In genomic region chr8:124863729-124864128, GRCm38 (mm10) we compare ENCODE assay signal across 8 mouse cellular contexts. TPM values are rescaled to one million over a fixed set of nuclear protein-coding genes. Genes with fewer than 3 reads are reported as not detected.
DNase-seq lines count a peak whose midpoint lies in the region; ATAC-seq lines count a peak whose summit lies in the region.

No protein-coding gene starts in this region.

- no peaks in the 10 kb centered on the region for H3K27me3 ChIP-seq in heart, embryonic 12.5 days (replicated peaks)
- H3K27me3 ChIP-seq in embryonic facial prominence, embryonic 14.5 days (replicated peaks; ENCODE audit: control insufficient read depth, insufficient read depth, low read length), result no peaks in the 10 kb centered on the region
- H3K27me3 ChIP-seq in limb, embryonic 13.5 days, result no peaks in the 10 kb centered on the region
- no peaks in the 10 kb centered on the region for H3K27me3 ChIP-seq in splenic B cell, adult 2 months (ENCODE audit: control insufficient read depth, insufficient read depth, low read length, poor library complexity, severe bottlenecking)

- peak overlapping the region; percentile 98 for H3K9ac ChIP-seq in heart, embryonic 12.5 days
- H3K9ac ChIP-seq in embryonic facial prominence, embryonic 14.5 days (ENCODE audit: low read depth, low read length), result peak overlapping the region; percentile 92
- peak overlapping the region; percentile 97 for H3K9ac ChIP-seq in limb, embryonic 13.5 days

- peaks cover 31% of the 10 kb centered on the region for H3K36me3 ChIP-seq in heart, embryonic 12.5 days
- H3K36me3 ChIP-seq in embryonic facial prominence, embryonic 14.5 days (ENCODE audit: control insufficient read depth, insufficient read depth, low read length), result peaks cover 17% of the 10 kb centered on the region
- H3K36me3 ChIP-seq in limb, embryonic 13.5 days, result peaks cover 33% of the 10 kb centered on the region
- H3K36me3 ChIP-seq in splenic B cell, adult 2 months (ENCODE audit: control insufficient read depth, insufficient read depth, low read length, poor library complexity, severe bottlenecking), result no peaks in the 10 kb centered on the region; the same call in 1 of the 2 replicates

- intact Hi-C loops in heart, postnatal 25 days (cut with DNase I), result loop anchor here (2.0 kb wide), 1 partner anchor 31 kb away; no protein-coding TSS in a partner anchor

- H3K9me3 ChIP-seq in heart, embryonic 12.5 days (replicated peaks), result no peaks in the 10 kb centered on the region
- H3K9me3 ChIP-seq in embryonic facial prominence, embryonic 14.5 days (ENCODE audit: control insufficient read depth, low read length), result no peaks in the 10 kb centered on the region
- H3K9me3 ChIP-seq in limb, embryonic 13.5 days, result no peaks in the 10 kb centered on the region

- no peak for ATAC-seq in heart, embryonic 12.5 days (ENCODE audit: insufficient number of reproducible peaks, low FRiP score)
- ATAC-seq in embryonic facial prominence, embryonic 14.5 days (ENCODE audit: low read depth), result no peak
- no peak for ATAC-seq in limb, embryonic 13.5 days (ENCODE audit: low FRiP score, low read depth)

- peak overlapping the region; percentile 94 for H3K4me3 ChIP-seq in heart, embryonic 12.5 days
- peak overlapping the region; percentile 86 for H3K4me3 ChIP-seq in embryonic facial prominence, embryonic 14.5 days (ENCODE audit: low read depth, low read length)
- H3K4me3 ChIP-seq in limb, embryonic 13.5 days, result peak overlapping the region; percentile 92

- peaks cover 79% of the 10 kb centered on the region for H3K4me1 ChIP-seq in heart, embryonic 12.5 days (replicated peaks)
- H3K4me1 ChIP-seq in embryonic facial prominence, embryonic 14.5 days (ENCODE audit: control insufficient read depth, insufficient read depth, low read length), result peaks cover 7% of the 10 kb centered on the region; the same call in 1 of the 2 replicates
- peaks cover 16% of the 10 kb centered on the region for H3K4me1 ChIP-seq in limb, embryonic 13.5 days

- no peak for DNase-seq in heart, postnatal 25 days (ENCODE audit: low spot score)
- peak; percentile 34 for DNase-seq in CD4-positive helper T cell, adult 2 months (ENCODE audit: low read depth, low spot score)
- DNase-seq in embryonic facial prominence, embryonic 14.5 days (ENCODE audit: low spot score), result no peak
- DNase-seq in splenic B cell, adult 2 months (ENCODE audit: low read depth, low spot score), result peak; percentile 39
- no peak for DNase-seq in ovary, postnatal 36 days (ENCODE audit: low spot score)
- no peak for DNase-seq in layer of hippocampus, adult 11-12 months (ENCODE audit: low spot score)

- no peak overlapping the region for H3K27ac ChIP-seq in heart, embryonic 12.5 days (ENCODE audit: poor library complexity, severe bottlenecking)
- peak overlapping the region; percentile 91; the same call in 1 of the 2 replicates for H3K27ac ChIP-seq in embryonic facial prominence, embryonic 14.5 days (replicated peaks; ENCODE audit: low read depth, low read length)
- H3K27ac ChIP-seq in limb, embryonic 13.5 days, result no peak overlapping the region; the same call in 1 of the 2 replicates

- 19% methylated on average over 8 of the region's 8 CpGs for WGBS in heart, embryonic 12.5 days
- WGBS in embryonic facial prominence, embryonic 14.5 days, result 10% methylated on average over 8 of the region's 8 CpGs
- 14% methylated on average over 8 of the region's 8 CpGs for WGBS in limb, embryonic 13.5 days

- H3K4me2 ChIP-seq in heart, embryonic 12.5 days, result peak overlapping the region; percentile 78
- peak overlapping the region; percentile 62 for H3K4me2 ChIP-seq in embryonic facial prominence, embryonic 14.5 days (ENCODE audit: low read depth, low read length)
- H3K4me2 ChIP-seq in limb, embryonic 13.5 days (replicated peaks), result peak overlapping the region; percentile 81

RNA-seq across cellular contexts. Expression of gene 2810004N23Rik, which starts 0.8 kb away (rescaled TPM):
- 57.1 and 59.4 TPM in 2 replicates for polyA plus RNA-seq in heart, embryonic 12.5 days (2016; fragmentation: Nextera tagmentation; extraction: Ambion mirVana)
- 10 to 100 TPM; 39.7 to 45.5 TPM for total RNA-seq in heart, postnatal 25 days (2021)
- 35.3 and 36.5 TPM in 2 replicates for polyA plus RNA-seq in embryonic facial prominence, embryonic 14.5 days (2014; fragmentation: Nextera tagmentation; extraction: Ambion mirVana)
- polyA plus RNA-seq in limb, embryonic 13.5 days (2015; fragmentation: Nextera tagmentation; extraction: Ambion mirVana), result 52.7 and 53.9 TPM in 2 replicates

RNA-seq across cellular contexts. Expression of gene Gnpat, which starts 0.9 kb away (rescaled TPM):
- 109 and 116 TPM in 2 replicates for polyA plus RNA-seq in heart, embryonic 12.5 days (2016; fragmentation: Nextera tagmentation; extraction: Ambion mirVana)
- 100 to 1,000 TPM; 168 to 181 TPM for total RNA-seq in heart, postnatal 25 days (2021)
- 96.4 and 97.8 TPM in 2 replicates for polyA plus RNA-seq in embryonic facial prominence, embryonic 14.5 days (2014; fragmentation: Nextera tagmentation; extraction: Ambion mirVana)
- 97.6 and 99.6 TPM in 2 replicates for polyA plus RNA-seq in limb, embryonic 13.5 days (2015; fragmentation: Nextera tagmentation; extraction: Ambion mirVana)

RNA-seq across cellular contexts. Expression of gene Exoc8, which starts 33.8 kb away (rescaled TPM):
- 10.1 and 10.3 TPM in 2 replicates for polyA plus RNA-seq in heart, embryonic 12.5 days (2016; fragmentation: Nextera tagmentation; extraction: Ambion mirVana)
- total RNA-seq in heart, postnatal 25 days (2021), result 10 to 100 TPM; 18.9 to 19.2 TPM
- 5.4 and 7.2 TPM in 2 replicates for polyA plus RNA-seq in embryonic facial prominence, embryonic 14.5 days (2014; fragmentation: Nextera tagmentation; extraction: Ambion mirVana)
- 8.4 and 8.5 TPM in 2 replicates for polyA plus RNA-seq in limb, embryonic 13.5 days (2015; fragmentation: Nextera tagmentation; extraction: Ambion mirVana)

RNA-seq across cellular contexts. Expression of gene Sprtn, which starts 34.0 kb away (rescaled TPM):
- polyA plus RNA-seq in heart, embryonic 12.5 days (2016; fragmentation: Nextera tagmentation; extraction: Ambion mirVana), result 10.4 and 10.9 TPM in 2 replicates
- 10 to 100 TPM in 1 of 2 experiments, 1 to 10 TPM in 1; 9.5 to 12.2 TPM for total RNA-seq in heart, postnatal 25 days (2021)
- polyA plus RNA-seq in embryonic facial prominence, embryonic 14.5 days (2014; fragmentation: Nextera tagmentation; extraction: Ambion mirVana), result 9.8 and 10.0 TPM in 2 replicates
- 9.1 and 9.3 TPM in 2 replicates for polyA plus RNA-seq in limb, embryonic 13.5 days (2015; fragmentation: Nextera tagmentation; extraction: Ambion mirVana)

Comparison
In these comparisons a context has a peak if more than half of its experiments do, and no peak if none do; other contexts are left out.
1. DNase-seq: peak in CD4-positive helper T cell, adult 2 months (single experiment) and splenic B cell, adult 2 months (single experiment); none in heart, postnatal 25 days (single experiment), embryonic facial prominence, embryonic 14.5 days (single experiment), ovary, postnatal 36 days (single experiment) and layer of hippocampus, adult 11-12 months (single experiment).
2. Peak in every context shown above with its lines, with median percentiles within 50 percentile points of each other: H3K4me2 ChIP-seq, H3K4me3 ChIP-seq and H3K9ac ChIP-seq.